Mouse (Mus musculus) testis, adult 2 months (tissue): ENCODE measurements around the gene Ugt1a1.

ENCODE experiments used
- CTCF ChIP-seq: fragments of 200-500 bp; IDR thresholded peaks from 2 replicates; pipeline ENCODE4 v1.5.1; 2012; ENCODE audit warnings: low read depth, mild to moderate bottlenecking, inconsistent platforms, low read length, moderate library complexity; ENCODE audit not compliant: control insufficient read depth, insufficient read depth, insufficient replicate concordance
- POLR2A ChIP-seq: fragments of 200-500 bp; IDR thresholded peaks from 2 replicates; pipeline ENCODE4 v1.6.1; 2012; ENCODE audit warnings: low read depth, mild to moderate bottlenecking, inconsistent platforms, low read length, moderate library complexity; ENCODE audit not compliant: control insufficient read depth

- TF ChIP-seq POLR2A (no peak), CTCF (no peak)
Measured at GRCm38 (mm10) chr1:88179657-88180056, 32.1 kb upstream of the Ugt1a1 start.
